Mouse (Mus musculus) ES-E14 (cell line): ENCODE measurements at regions not wholly inside any gene's neighbourhood (a gene's known extent, or its start where the extent isn't known, plus 50 kb on each side); places are given as distances from the start of the nearest gene placed in this dataset.

Experiments
- DNase-seq: peaks from one replicate; pipeline ENCODE4 v3.0.0-alpha.2; 2013; ENCODE audit warnings: low read depth, low spot score
- H3K27ac ChIP-seq: 2 replicates; pipeline ENCODE4 v1.5.1; 2012; ENCODE audit warnings: low read depth, mild to moderate bottlenecking, low read length, moderate library complexity, mixed read lengths; ENCODE audit not compliant: poor library complexity, insufficient read depth, severe bottlenecking
- H3K36me3 ChIP-seq: 2 replicates; pipeline ENCODE4 v1.6.1; 2012; ENCODE audit warnings: mild to moderate bottlenecking, low read length, moderate library complexity, mixed read lengths; ENCODE audit not compliant: control insufficient read depth, poor library complexity, insufficient read depth, severe bottlenecking
- H3K4me1 ChIP-seq, 2 experiments: fragments of 150-350 bp in 1 of 2; sonication (generic) in 1 of 2; 2 replicates each; pipeline ENCODE4 v1.6.1; 2012; ENCODE audit warnings: low read length in 2 of 2, mild to moderate bottlenecking in 1 of 2, mixed read lengths in 1 of 2; ENCODE audit not compliant: control insufficient read depth in 2 of 2, insufficient read depth in 2 of 2, poor library complexity in 1 of 2
- H3K4me3 ChIP-seq, 2 experiments: fragments of 150-350 bp in 1 of 2; sonication (generic) in 1 of 2; 2 replicates each; pipeline ENCODE4 v1.5.1; 2012; ENCODE audit warnings: low read length in 2 of 2, low read depth in 1 of 2, mild to moderate bottlenecking in 1 of 2, mixed read lengths in 1 of 2; ENCODE audit not compliant: insufficient read depth in 1 of 2, poor library complexity in 1 of 2, severe bottlenecking in 1 of 2
- H3K9ac ChIP-seq: 2 replicates; pipeline ENCODE4 v1.6.1; 2012; ENCODE audit warnings: low read depth, mild to moderate bottlenecking, low read length, mixed read lengths; ENCODE audit not compliant: poor library complexity, insufficient read depth, severe bottlenecking
- H3K9me3 ChIP-seq: fragments of 150-350 bp; sonication (generic); 2 replicates; pipeline ENCODE4 v1.6.1; 2012; ENCODE audit warnings: low read depth, mild to moderate bottlenecking, low read length; ENCODE audit not compliant: control insufficient read depth, insufficient read depth
- CHD2 ChIP-seq: IDR thresholded peaks from 2 replicates; pipeline ENCODE4 v1.6.1; 2014; ENCODE audit warnings: mild to moderate bottlenecking, low read depth, low read length, inconsistent platforms
- HCFC1 ChIP-seq: IDR thresholded peaks from 2 replicates; pipeline ENCODE4 v1.6.1; 2012; ENCODE audit warnings: low read length, inconsistent platforms, borderline replicate concordance; ENCODE audit not compliant: insufficient read depth
- MAFK ChIP-seq: IDR thresholded peaks from 2 replicates; pipeline ENCODE4 v1.6.1; 2014; ENCODE audit warnings: mild to moderate bottlenecking, low read depth, low read length, inconsistent platforms; ENCODE audit not compliant: insufficient read depth
- ZC3H11A ChIP-seq: IDR thresholded peaks from 2 replicates; pipeline ENCODE4 v1.6.1; 2012; ENCODE audit warnings: low read depth, mild to moderate bottlenecking, inconsistent platforms, low read length, borderline replicate concordance
- ZNF384 ChIP-seq: IDR thresholded peaks from 2 replicates; pipeline ENCODE4 v1.6.1; 2012; ENCODE audit warnings: low read depth, low read length, inconsistent platforms
- in situ Hi-C, 2 experiments: fragments of 600-800 bp; cut with MboI; formaldehyde crosslinking; loops; one replicate each; pipeline ENCODE4 v1.15.1; 2025; ENCODE audit warnings: low sequenced_read_pairs in 2 of 2, inconsistent platforms in 1 of 2; ENCODE audit not compliant: unreplicated experiment in 2 of 2

DNA sequence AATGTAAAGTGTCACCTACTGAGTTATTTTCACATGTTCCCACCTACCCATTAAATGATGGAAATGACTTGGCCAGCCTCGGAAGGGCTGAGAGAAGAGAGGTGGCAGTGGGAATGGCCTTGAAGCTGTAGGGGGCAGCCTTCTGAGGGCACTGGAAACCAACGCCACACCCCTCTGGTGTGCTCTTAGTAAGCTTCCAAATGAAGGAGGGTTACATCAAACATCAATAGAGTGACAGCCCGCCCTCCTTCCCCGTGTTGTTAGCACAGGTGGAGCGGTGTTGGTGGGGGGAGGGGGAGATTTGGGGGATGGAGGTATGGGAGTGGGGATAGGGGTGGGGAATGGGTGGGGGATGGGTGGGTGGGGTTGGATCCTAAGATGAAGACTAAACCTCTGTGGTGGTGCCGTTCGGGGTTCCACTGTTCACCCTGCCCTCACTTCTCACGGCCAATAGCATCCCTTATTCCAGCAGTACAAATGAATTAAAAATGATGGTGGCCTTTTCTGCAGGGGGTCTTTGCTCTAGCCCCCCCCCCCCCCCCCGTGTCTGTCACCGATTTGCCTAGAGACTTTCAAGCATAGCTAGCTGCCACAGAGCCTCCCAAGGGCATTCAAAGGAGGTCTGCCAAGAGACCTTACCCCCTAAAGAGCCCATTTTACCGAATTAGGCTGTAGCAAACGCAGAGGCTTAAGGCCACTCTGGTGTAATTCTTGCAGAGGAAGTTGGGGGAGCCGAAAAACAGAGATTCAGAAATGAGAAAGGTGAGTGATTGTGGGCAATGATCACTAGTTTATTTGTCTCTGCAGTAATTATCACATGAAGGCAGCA is 267.4 kb upstream of the Kazn start:
- Histone ChIP-seq H3K9me3 (no peaks in the 10 kb centered on the region), H3K36me3 (no peaks in the 10 kb centered on the region), H3K27ac (no peak overlapping the region), H3K9ac (no peak overlapping the region), H3K4me3 (no peak overlapping the region), H3K4me1 (peaks cover 0 to 2% of the 10 kb centered on the region in 2 experiments; a peak in 1 of 4 replicates)
- in situ Hi-C loops = no loop called here
- no peak for DNase-seq
- no peak for TF ChIP-seq MAFK
- TF ChIP-seq ZNF384 = no peak
- no peak for TF ChIP-seq CHD2
- TF ChIP-seq HCFC1 = no peak
- no peak for TF ChIP-seq ZC3H11A

- Histone ChIP-seq H3K4me1 (peaks cover 0 to 2% of the 10 kb centered on the region in 2 experiments; a peak in 1 of 4 replicates), H3K27ac (no peak overlapping the region), H3K36me3 (no peaks in the 10 kb centered on the region), H3K9ac (no peak overlapping the region), H3K9me3 (no peaks in the 10 kb centered on the region), H3K4me3 (no peak overlapping the region)
- in situ Hi-C loops = no loop called here
- no peak for DNase-seq
- no peak for TF ChIP-seq ZC3H11A
- TF ChIP-seq HCFC1 = no peak
- no peak for TF ChIP-seq MAFK
- no peak for TF ChIP-seq CHD2
- no peak for TF ChIP-seq ZNF384
Measured at GRCm38 (mm10) chr4:142503761-142504160, 264.6 kb upstream of the Kazn start.

GRCm38 (mm10) chr4:142501177-142501576 is 262.0 kb upstream of the Kazn start:
- TF ChIP-seq ZNF384 = no peak
- no peak for TF ChIP-seq MAFK
- no peak for TF ChIP-seq HCFC1
- no peak for TF ChIP-seq CHD2
- TF ChIP-seq ZC3H11A = no peak
- in situ Hi-C loops = no loop called here

DNA sequence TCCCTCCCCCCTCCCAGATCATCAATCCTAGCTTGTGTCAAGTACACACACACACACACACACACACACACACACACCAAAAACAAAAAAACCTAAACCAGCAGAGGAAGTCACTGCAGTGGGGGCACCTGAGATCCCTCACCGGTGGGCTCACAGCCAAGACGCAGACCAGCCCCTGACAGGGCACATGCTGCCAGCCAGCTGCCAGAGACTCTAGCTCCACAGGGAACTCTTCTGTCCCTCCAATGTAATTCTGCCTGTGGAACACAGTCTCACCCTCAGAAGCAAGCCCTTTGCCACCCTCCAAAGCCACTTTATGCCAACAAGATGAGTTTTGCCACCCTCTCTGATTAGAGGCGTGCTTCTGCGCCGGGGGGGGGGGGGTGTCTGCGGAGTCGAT is 261.3 kb upstream of the Kazn start:
- in situ Hi-C loops = no loop called here
- Histone ChIP-seq H3K9ac (no peak overlapping the region), H3K27ac (no peak overlapping the region), H3K4me3 (no peak overlapping the region), H3K36me3 (no peaks in the 10 kb centered on the region), H3K4me1 (no peaks in the 10 kb centered on the region), H3K9me3 (no peaks in the 10 kb centered on the region)
- TF ChIP-seq HCFC1 (no peak), MAFK (no peak), CHD2 (no peak), ZNF384 (no peak), ZC3H11A (no peak)
- DNase-seq = no peak

More at GRCm38 (mm10) chr4:142501177-142501576, 262.0 kb upstream of the Kazn start:
- H3K36me3 ChIP-seq = no peaks in the 10 kb centered on the region
- no peak for DNase-seq
- 0 out of 4 replicates have a peak, but pooled peaks cover 0 to under 1% of the 10 kb centered on the region in 2 experiments for H3K4me1 ChIP-seq
- H3K9me3 ChIP-seq = no peaks in the 10 kb centered on the region
- no peak overlapping the region for H3K9ac ChIP-seq
- H3K27ac ChIP-seq = no peak overlapping the region
- no peak overlapping the region for H3K4me3 ChIP-seq
